Mouse (Mus musculus): ENCODE results near the gene Serpina7.

The Serpina7 gene

DNA sequence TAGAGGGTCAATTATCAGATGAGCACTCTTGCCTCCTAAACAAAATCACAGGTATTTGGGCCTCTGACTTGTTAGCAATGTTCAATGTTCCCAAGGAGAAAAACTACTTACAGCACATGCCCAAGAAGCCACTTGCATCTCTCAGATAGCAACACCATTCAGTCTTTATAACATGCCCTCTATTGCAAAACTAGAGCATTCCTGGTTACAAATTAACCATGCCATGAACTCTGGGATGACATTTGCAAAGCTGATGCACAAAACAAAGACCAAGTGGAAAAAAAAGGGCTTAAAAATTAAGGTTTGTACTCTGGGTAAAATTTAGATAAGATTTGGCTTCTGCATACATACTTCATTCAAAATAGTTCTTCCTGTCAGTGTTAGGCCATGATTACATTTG, at the start of gene Serpina7:
Gene Serpina7 (minus strand): TSS at position 160 of the 400 bp plus-strand sequence.
- DNase-seq (ENCODE audit: low spot score in 2 of 2): no peak

DNA sequence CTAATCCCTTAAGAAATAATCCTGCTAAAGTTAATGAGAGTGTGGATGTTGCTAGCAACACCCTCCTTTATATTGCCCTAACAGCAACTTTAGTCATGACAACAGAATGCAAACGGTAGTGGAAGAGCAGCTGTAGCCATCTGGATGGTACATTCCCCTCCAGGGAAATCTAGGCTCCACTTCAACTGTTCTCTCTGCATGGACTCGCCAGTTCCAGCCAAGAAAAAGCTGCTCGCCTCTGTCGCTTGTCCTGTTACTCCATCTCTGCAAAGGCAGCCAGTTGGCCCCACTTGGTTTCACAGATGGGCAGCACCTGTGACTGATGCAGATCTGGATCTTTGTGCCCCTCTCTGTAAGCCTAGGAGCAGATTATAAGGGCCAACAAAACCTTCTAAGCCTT, 49.0 kb upstream of the Serpina7 start:
- DNase-seq (ENCODE audit: low spot score in 2 of 2): peak; percentile 11 to 27

- no peak for DNase-seq (ENCODE audit: low spot score in 2 of 2)
Observed at GRCm38 (mm10) chrX:139097197-139097596, 12.2 kb upstream of the Serpina7 start.

GRCm38 (mm10) chrX:139085943-139086342, 907 bp upstream of the Serpina7 start, which contains the start of gene 4930513O06Rik:
Gene 4930513O06Rik, plus strand, starts transcription at chrX:139086243.
- DNase-seq (ENCODE audit: low spot score in 2 of 2): no peak

- no peak for DNase-seq (ENCODE audit: low spot score in 2 of 2)
Observed at GRCm38 (mm10) chrX:139078493-139078892, 6.5 kb downstream of the Serpina7 start.

- no peak for DNase-seq (ENCODE audit: low spot score in 2 of 2)
Observed at GRCm38 (mm10) chrX:139064078-139064477, 21.0 kb downstream of the Serpina7 start.

- DNase-seq (ENCODE audit: low spot score in 2 of 2): no peak
Observed at GRCm38 (mm10) chrX:139053149-139053548, 31.9 kb downstream of the Serpina7 start.

GRCm38 (mm10) chrX:139051976-139052375, 33.1 kb downstream of the Serpina7 start:
- DNase-seq (ENCODE audit: low spot score in 2 of 2): no peak

DNA sequence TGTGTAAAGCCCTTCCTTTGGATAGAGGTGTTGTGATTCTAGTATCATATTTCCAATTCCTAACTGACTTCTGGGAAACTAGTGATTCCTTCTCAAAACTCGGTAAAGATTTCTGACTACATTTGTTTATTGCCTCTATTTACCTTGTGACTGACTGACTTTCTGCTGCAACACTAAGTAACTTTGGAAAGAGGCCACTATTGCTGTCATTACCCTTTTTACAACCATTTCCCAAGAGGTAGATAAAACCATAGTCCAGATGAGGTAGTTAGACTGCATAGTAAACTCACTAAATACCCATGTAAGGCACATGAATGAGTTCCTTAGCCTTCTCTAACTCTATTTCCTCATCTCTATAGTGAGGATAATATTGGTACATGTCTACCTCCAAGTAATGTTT, 43.9 kb downstream of the Serpina7 start:
- DNase-seq (ENCODE audit: low spot score in 2 of 2): no peak

DNA sequence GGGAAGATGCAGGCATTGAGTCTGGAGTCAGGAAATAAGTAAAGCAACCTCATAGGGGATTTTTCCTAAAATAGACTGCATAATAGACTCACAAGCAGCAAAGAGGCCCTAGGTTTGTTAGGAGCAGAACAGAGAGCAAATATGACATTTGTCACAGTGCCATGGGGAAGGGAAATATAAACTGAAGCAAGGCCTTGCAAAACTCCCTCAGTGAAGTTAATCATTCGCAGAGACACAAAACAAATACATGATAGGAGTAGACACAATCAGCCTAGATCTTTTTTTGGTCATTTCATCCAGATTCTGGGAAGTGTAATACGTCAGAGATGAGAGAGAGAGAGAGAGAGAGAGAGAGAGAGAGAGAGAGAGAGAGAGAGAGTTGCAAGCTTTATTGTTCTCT, 45.7 kb downstream of the Serpina7 start:
- DNase-seq (ENCODE audit: low spot score in 2 of 2): no peak

DNA sequence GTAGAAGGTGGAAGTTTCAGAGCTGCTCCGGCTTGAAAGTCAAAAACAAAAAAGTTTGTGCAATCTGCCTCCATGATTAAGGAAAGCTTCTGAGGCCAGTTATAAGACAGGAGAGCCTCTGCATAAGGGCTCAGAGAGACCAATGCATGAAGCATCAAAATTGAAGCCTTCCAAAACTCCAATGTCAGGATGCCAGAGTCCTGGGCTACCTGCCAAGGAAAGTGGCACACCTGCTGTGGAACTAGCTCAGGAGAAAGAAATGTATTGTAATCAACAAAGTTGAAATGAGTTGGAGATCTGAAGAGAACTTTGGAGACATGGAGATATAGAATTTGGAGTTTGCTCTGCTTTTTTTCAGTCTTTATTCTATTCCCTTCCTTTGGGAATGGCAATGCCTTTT, 47.4 kb downstream of the Serpina7 start:
- no peak for DNase-seq (ENCODE audit: low spot score in 2 of 2)

Data from heart, adult 9 months (tissue).